Mouse (Mus musculus): Measurements from ENCODE around the gene Klhl9. TPM values are rescaled to one million over a fixed set of nuclear protein-coding genes. Genes with fewer than 3 reads are reported as not detected.
"Not testable (repeated sequence)": the region's sequence is repeated elsewhere in the genome, so short reads cannot be mapped to it uniquely, and the experiment has no call there.

Gene Klhl9
- total RNA-seq (2021): 100 to 1,000 TPM; 103 to 111 TPM
- long read RNA-seq, full-length matches to known transcripts: 62 of 62 reads
- long read RNA-seq, partial matches to known transcripts: 0 of 62 reads
- long read RNA-seq, other reads (novel, unspliced or antisense): 0 of 62 reads

- DNase-seq (ENCODE audit: low spot score in 2 of 2): peak; percentile 86 to 90
These were observed at the start of gene Klhl9, which contains the start of gene Gm26566 for GRCm38 (mm10) chr4:88721791-88722721. Gene Klhl9 (minus strand): TSS chr4:88722465. Gene Gm26566 (plus strand): TSS chr4:88721805.

GRCm38 (mm10) chr4:88763384-88764018 lies 41.2 kb upstream of the Klhl9 start:
- DNase-seq (ENCODE audit: low spot score in 2 of 2): peak in 1 of 2 experiments; percentile 16

GRCm38 (mm10) chr4:88762341-88762740 lies 40.1 kb upstream of the Klhl9 start:
- peak in 1 of 2 experiments; percentile 17 for DNase-seq (ENCODE audit: low spot score in 2 of 2)

GRCm38 (mm10) chr4:88761776-88762175 lies 39.5 kb upstream of the Klhl9 start:
- peak; percentile 61 to 71 for DNase-seq (ENCODE audit: low spot score in 2 of 2)

- peak; percentile 21 to 48 for DNase-seq (ENCODE audit: low spot score in 2 of 2)
These were observed 38.2 kb upstream of the Klhl9 start for GRCm38 (mm10) chr4:88760431-88760830.

GRCm38 (mm10) chr4:88759610-88760268 lies 37.5 kb upstream of the Klhl9 start, which contains the start of gene Gm13283:
Gene Gm13283 (plus strand): TSS chr4:88760119.
- peak in 1 of 2 experiments; percentile 17 for DNase-seq (ENCODE audit: low spot score in 2 of 2)

GRCm38 (mm10) chr4:88758751-88759150 lies 36.5 kb upstream of the Klhl9 start:
- DNase-seq (ENCODE audit: low spot score in 2 of 2): peak in 1 of 2 experiments; percentile 10

- DNase-seq (ENCODE audit: low spot score in 2 of 2): peak; percentile 90 to 95
These were observed 35.4 kb upstream of the Klhl9 start for GRCm38 (mm10) chr4:88757628-88758031.

- not testable (repeated sequence) for DNase-seq (ENCODE audit: low spot score in 2 of 2)
These were observed 34.6 kb upstream of the Klhl9 start for GRCm38 (mm10) chr4:88756581-88757513.

GRCm38 (mm10) chr4:88754818-88755340 lies 32.6 kb upstream of the Klhl9 start, which contains the start of gene Gm13271:
Gene Gm13271 (plus strand): TSS chr4:88754868.
- peak; percentile 64 to 72 for DNase-seq (ENCODE audit: low spot score in 2 of 2)

- no peak for DNase-seq (ENCODE audit: low spot score in 2 of 2)
These were observed 27.7 kb upstream of the Klhl9 start for GRCm38 (mm10) chr4:88749926-88750325.

- no peak for DNase-seq (ENCODE audit: low spot score in 2 of 2)
These were observed 21.9 kb upstream of the Klhl9 start for GRCm38 (mm10) chr4:88744207-88744606.

GRCm38 (mm10) chr4:88742771-88743371 lies 20.6 kb upstream of the Klhl9 start:
- no peak for DNase-seq (ENCODE audit: low spot score in 2 of 2)

- no peak for DNase-seq (ENCODE audit: low spot score in 2 of 2)
These were observed 19.2 kb upstream of the Klhl9 start for GRCm38 (mm10) chr4:88741426-88741825.

GRCm38 (mm10) chr4:88739036-88739435 lies 16.8 kb upstream of the Klhl9 start:
- DNase-seq (ENCODE audit: low spot score in 2 of 2): no peak

- DNase-seq (ENCODE audit: low spot score in 2 of 2): peak in 1 of 2 experiments; percentile 57
These were observed 16.2 kb upstream of the Klhl9 start for GRCm38 (mm10) chr4:88738480-88738879.

- DNase-seq (ENCODE audit: low spot score in 2 of 2): no peak
These were observed 5.1 kb upstream of the Klhl9 start for GRCm38 (mm10) chr4:88727324-88727723.

- DNase-seq (ENCODE audit: low spot score in 2 of 2): no peak
These were observed 4.5 kb upstream of the Klhl9 start for GRCm38 (mm10) chr4:88726727-88727126.

GRCm38 (mm10) chr4:88723497-88724090 lies 1.3 kb upstream of the Klhl9 start:
- DNase-seq (ENCODE audit: low spot score in 2 of 2): no peak

Data from layer of hippocampus, adult 18-20 months (tissue).